Mouse (Mus musculus) heart, adult 2 months (tissue): ENCODE measurements at regions not wholly inside any gene's neighbourhood (a gene's known extent, or its start where the extent isn't known, plus 50 kb on each side); places are given as distances from the start of the nearest gene placed in this dataset.
"Not testable (repeated sequence)": the region's sequence is repeated elsewhere in the genome, so short reads cannot be mapped to it uniquely, and the experiment has no call there.

Experiments used
- DNase-seq, 2 experiments: peaks; one replicate each; pipeline ENCODE4 v3.0.0; 2021
- H3K27ac ChIP-seq: fragments of 200-600 bp; 2 replicates; pipeline ENCODE4 v1.8.1; 2022
- H3K27me3 ChIP-seq: fragments of 200-500 bp; 2 replicates; pipeline ENCODE4 v1.6.1; 2012; ENCODE audit warnings: mild to moderate bottlenecking, low read length, inconsistent platforms, mixed read lengths; ENCODE audit not compliant: control insufficient read depth, insufficient read depth
- H3K36me3 ChIP-seq: fragments of 200-500 bp; 2 replicates; pipeline ENCODE4 v1.6.1; 2012; ENCODE audit warnings: low read length, inconsistent platforms; ENCODE audit not compliant: control insufficient read depth, insufficient read depth
- H3K4me1 ChIP-seq: fragments of 200-500 bp; 2 replicates; pipeline ENCODE4 v1.6.1; 2011; ENCODE audit warnings: low read length; ENCODE audit not compliant: control insufficient read depth, insufficient read depth
- H3K4me3 ChIP-seq: fragments of 200-600 bp; 2 replicates; pipeline ENCODE4 v1.8.1; 2022
- H3K79me2 ChIP-seq: fragments of 200-500 bp; replicated peaks from 2 replicates; pipeline ENCODE4 v1.6.1; 2012; ENCODE audit warnings: mild to moderate bottlenecking, inconsistent platforms, low read length, moderate library complexity, mixed read lengths; ENCODE audit not compliant: control insufficient read depth, insufficient read depth
- H3K9ac ChIP-seq: fragments of 200-500 bp; 2 replicates; pipeline ENCODE4 v1.6.1; 2012; ENCODE audit warnings: low read depth, mild to moderate bottlenecking, control low read depth, inconsistent platforms, low read length, mixed read lengths
- CTCF ChIP-seq: fragments of 200-600 bp; IDR thresholded peaks from 2 replicates; pipeline ENCODE4 v1.8.1; 2022; ENCODE audit warnings: antibody characterized with exemption, mild to moderate bottlenecking, moderate library complexity
- EP300 ChIP-seq: fragments of 200-500 bp; IDR thresholded peaks from 2 replicates; pipeline ENCODE4 v1.6.1; 2011; ENCODE audit warnings: low read depth, low read length, control low read depth; ENCODE audit not compliant: insufficient read depth
- POLR2A ChIP-seq: fragments of 200-500 bp; IDR thresholded peaks from 2 replicates; pipeline ENCODE4 v1.6.1; 2011; ENCODE audit warnings: mild to moderate bottlenecking, low read depth, low read length, control low read depth; ENCODE audit not compliant: insufficient read depth
- WGBS: fragments of 180-500 bp; shearing (Covaris S2); methylation state at CpG from one replicate; pipeline ENCODE4 v1.1.7; 2018; 5-methylcytosine and 5-hydroxymethylcytosine counted together
- intact Hi-C: fragments of 180-260 bp; cut with DNase I; formaldehyde crosslinking; loops from one replicate; pipeline ENCODE4 v1.15.1; 2025

DNA sequence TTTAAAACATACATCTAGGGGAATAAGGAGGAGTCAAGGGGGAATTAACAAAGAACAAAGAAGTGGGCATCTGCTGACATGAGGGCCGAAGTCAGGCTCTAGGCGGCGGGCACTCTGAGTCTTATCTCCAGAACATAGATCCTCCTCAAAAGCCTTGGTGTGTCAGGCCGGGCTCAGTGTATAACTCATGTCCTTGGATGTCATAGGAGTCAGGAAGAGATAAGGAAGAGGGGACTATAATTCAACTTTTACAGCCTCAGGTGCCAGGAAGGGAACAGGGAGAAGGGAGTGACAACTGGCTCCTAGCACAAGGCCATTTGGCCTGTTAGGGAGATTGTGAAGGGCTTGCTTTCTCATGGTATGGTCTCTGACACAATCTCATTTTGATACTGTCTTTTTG is 185.9 kb upstream of the Ube2e2 start:
- H3K9ac ChIP-seq, H3K4me3 ChIP-seq, H3K4me1 ChIP-seq, H3K36me3 ChIP-seq, intact Hi-C loops, DNase-seq, H3K79me2 ChIP-seq, H3K27me3 ChIP-seq, H3K27ac ChIP-seq: not testable (repeated sequence)
- WGBS, result 73% methylated on average over 4 of the region's 4 CpGs

DNA sequence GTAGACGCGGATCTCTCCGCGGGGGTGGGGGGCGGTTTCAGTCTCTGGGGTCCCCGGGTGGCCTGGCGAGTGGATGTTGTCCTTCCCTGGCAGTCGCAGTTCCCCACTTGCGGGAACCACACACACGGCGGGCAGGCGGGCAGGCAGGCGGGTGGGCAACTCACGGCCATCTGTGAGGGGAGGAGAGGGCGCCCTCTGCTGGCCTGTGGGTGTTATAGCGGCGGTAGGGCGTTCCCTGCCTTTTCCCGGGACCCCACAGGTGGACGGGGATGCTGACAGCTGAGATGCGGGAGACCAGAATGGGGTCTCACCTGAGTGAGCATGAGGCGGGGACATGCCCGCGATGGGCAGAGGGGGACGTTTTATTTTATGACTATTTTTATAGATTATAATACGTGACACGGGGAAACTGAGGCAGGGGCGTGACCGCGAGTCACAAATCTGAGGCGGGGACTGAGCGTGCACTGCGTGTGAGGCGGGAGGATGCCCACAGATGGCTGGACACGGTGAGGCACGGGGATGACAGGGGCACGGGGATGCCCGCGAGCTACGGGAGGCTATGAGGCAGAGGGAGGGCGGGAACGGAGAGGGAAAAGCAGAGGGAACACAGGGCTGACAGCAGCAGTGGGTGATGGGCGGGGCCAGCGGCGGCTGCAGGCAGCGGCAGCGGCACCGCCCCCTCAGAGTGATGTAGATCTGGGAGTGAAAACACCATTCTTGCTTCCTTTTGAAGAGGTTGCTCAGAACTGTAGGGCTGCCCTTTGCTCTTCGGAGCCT is 148.1 kb upstream of the Ube2e2 start:
- Histone ChIP-seq H3K4me1 (no peaks in the 10 kb centered on the region), H3K36me3 (no peaks in the 10 kb centered on the region), H3K27ac (no peak overlapping the region), H3K4me3 (no peak overlapping the region), H3K27me3 (peaks cover 2% of the 10 kb centered on the region; the same call in 1 of the 2 replicates), H3K79me2 (no peaks in the 10 kb centered on the region), H3K9ac (no peak overlapping the region)
- no peak for TF ChIP-seq EP300
- TF ChIP-seq CTCF, result peak; percentile 76
- no peak for TF ChIP-seq POLR2A
- DNase-seq, result peak; percentile 14 to 40
- intact Hi-C loops, result no loop called here
- 3% methylated on average over 49 of the region's 49 CpGs for WGBS

DNA sequence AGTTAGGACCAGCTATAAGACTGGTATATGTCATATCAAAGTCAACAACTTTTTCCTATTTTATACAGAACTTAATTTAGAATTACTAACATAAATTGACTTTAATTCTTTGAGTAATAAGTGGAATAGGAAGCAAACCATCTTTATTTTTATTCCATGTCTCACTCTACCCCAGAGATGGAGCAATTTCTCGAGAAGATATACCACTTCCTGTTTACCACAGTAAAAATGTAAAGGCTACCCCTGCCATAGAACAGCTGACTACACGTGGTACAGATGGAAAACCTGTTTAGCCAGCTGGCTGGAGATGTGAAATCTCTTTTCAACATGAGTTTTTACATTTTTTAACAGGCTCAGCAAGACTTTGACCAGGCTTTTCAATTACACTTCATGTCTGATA is 126.0 kb upstream of the Ube2e2 start:
- Histone ChIP-seq H3K79me2 (no peaks in the 10 kb centered on the region), H3K36me3 (no peaks in the 10 kb centered on the region), H3K4me3 (no peak overlapping the region), H3K4me1 (no peaks in the 10 kb centered on the region), H3K27me3 (no peaks in the 10 kb centered on the region), H3K27ac (no peak overlapping the region), H3K9ac (no peak overlapping the region)
- intact Hi-C loops, result no loop called here
- TF ChIP-seq CTCF, result no peak
- no peak for TF ChIP-seq POLR2A
- no peak for TF ChIP-seq EP300
- WGBS, result 15% methylated on average over 2 of the region's 2 CpGs
- DNase-seq, result no peak

DNA sequence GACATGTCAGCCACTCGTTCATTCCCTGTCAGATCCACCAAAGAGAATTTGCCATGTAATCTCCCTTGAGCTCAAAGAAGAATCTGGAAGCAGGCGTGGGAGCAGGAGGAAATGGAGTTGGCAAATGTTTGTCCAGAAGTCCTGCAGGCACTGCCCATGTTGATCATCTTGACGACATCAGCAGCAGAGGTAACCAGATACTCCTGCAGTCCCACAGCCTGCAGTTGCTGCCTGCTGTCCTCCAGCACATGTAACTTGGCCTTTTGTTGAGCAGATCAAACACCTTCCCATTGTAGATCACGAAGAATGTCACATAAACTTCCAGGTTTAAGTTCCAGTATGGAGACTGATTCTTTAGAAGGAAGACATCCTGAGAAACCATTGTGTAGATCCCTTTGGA is 121.3 kb upstream of the Ube2e2 start:
- Histone ChIP-seq H3K36me3 (no peaks in the 10 kb centered on the region), H3K27me3 (no peaks in the 10 kb centered on the region), H3K4me1 (no peaks in the 10 kb centered on the region), H3K79me2 (no peaks in the 10 kb centered on the region), H3K4me3 (no peak overlapping the region), H3K27ac (no peak overlapping the region), H3K9ac (no peak overlapping the region)
- no peak for DNase-seq
- 41% methylated on average over 4 of the region's 4 CpGs for WGBS
- TF ChIP-seq EP300 (no peak), POLR2A (no peak), CTCF (no peak)
- intact Hi-C loops, result loop anchor here (10.0 kb wide), 1 partner anchor 641 kb away; no protein-coding TSS in a partner anchor

DNA sequence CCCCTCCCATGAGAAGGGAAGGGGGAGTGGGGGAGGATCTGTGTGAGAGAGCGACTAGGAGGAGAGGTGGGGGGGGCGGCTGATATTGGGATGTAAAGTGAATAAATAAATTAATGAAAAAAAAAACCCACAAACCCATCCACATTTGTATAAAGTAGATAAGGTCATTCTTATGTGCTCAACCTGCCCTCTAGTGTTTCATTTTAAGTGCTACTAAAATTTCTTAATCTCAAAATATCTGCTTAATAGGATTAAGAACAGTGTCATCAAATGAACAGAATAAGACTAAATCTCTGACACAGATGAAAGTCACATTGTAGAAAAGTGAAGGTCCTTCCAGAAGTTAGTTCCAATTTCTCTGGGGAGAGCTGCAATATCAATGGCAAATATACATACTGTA is 119.5 kb upstream of the Ube2e2 start:
- not testable (repeated sequence) for H3K9ac ChIP-seq, DNase-seq, H3K36me3 ChIP-seq, H3K4me3 ChIP-seq, H3K79me2 ChIP-seq, H3K27ac ChIP-seq, H3K4me1 ChIP-seq, H3K27me3 ChIP-seq
- intact Hi-C loops, result loop anchor here (5.0 to 10.0 kb wide), 2 partner anchors 506 to 639 kb away; no protein-coding TSS in a partner anchor
- WGBS, result 75% methylated on average over 2 of the region's 2 CpGs
- peak; percentile 52 for TF ChIP-seq CTCF

DNA sequence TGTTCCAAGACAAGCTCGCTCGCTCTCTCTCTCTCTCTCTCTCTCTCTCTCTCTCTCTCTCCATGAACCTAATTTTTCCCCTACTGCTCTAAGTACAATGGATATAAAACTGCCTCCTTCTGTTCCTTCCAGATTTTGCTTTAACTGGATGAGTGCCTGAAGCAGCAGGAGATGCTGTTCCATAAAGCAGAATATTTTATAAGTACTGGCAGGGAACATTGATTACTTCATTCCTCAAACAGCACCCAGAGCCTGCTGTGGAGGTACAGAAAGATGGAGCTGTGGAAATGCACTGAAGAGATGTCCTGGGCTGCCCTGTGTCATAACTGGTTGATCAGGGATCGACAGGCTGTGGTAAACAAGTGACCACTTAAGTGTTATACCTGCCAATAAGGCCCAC is 89.8 kb upstream of the Ube2e2 start:
- DNase-seq, result no peak
- Histone ChIP-seq H3K79me2 (no peaks in the 10 kb centered on the region), H3K9ac (no peak overlapping the region), H3K4me1 (no peaks in the 10 kb centered on the region), H3K4me3 (no peak overlapping the region), H3K36me3 (no peaks in the 10 kb centered on the region), H3K27me3 (no peaks in the 10 kb centered on the region), H3K27ac (no peak overlapping the region)
- TF ChIP-seq EP300 (no peak), POLR2A (no peak), CTCF (no peak)
- intact Hi-C loops, result no loop called here
- WGBS, result 86% methylated on average over 3 of the region's 3 CpGs
